Mouse (Mus musculus) lung, postnatal 0 days (tissue): Measurements from ENCODE around the gene Taf3. TPM values are rescaled to one million over a fixed set of nuclear protein-coding genes. Genes with fewer than 3 reads are reported as not detected.

Source experiments
- ATAC-seq: fragments of 200-750 bp; cut with Nextera tagmentation; 2 replicates; pipeline ENCODE4 v1.8.0; 2017; ENCODE audit warnings: moderate library complexity
- DNase-seq: peaks from one replicate; pipeline ENCODE4 v3.0.0-alpha.2; 2016; ENCODE audit warnings: low spot score
- H3K27ac ChIP-seq: fragments of 300-500 bp; sonication (generic); 2 replicates; pipeline ENCODE4 v1.5.1; 2014; ENCODE audit warnings: antibody characterized with exemption, mild to moderate bottlenecking, low read length, mixed read lengths
- H3K27me3 ChIP-seq: fragments of 300-500 bp; sonication (generic); replicated peaks from 2 replicates; pipeline ENCODE4 v1.6.1; 2014; ENCODE audit warnings: low read length, mixed read lengths; ENCODE audit not compliant: insufficient read depth
- H3K36me3 ChIP-seq: fragments of 300-500 bp; sonication (generic); 2 replicates; pipeline ENCODE4 v1.6.1; 2014; ENCODE audit warnings: low read length, mixed read lengths; ENCODE audit not compliant: insufficient read depth
- H3K4me1 ChIP-seq: fragments of 300-500 bp; sonication (generic); 2 replicates; pipeline ENCODE4 v1.6.1; 2014; ENCODE audit warnings: antibody characterized with exemption, low read depth, low read length, mixed read lengths; ENCODE audit not compliant: insufficient read depth
- H3K4me2 ChIP-seq: fragments of 300-500 bp; sonication (generic); replicated peaks from 2 replicates; pipeline ENCODE4 v1.6.1; 2014; ENCODE audit warnings: low read depth, mild to moderate bottlenecking, low read length, moderate library complexity, mixed read lengths
- H3K4me3 ChIP-seq: fragments of 300-500 bp; sonication (generic); 2 replicates; pipeline ENCODE4 v1.5.1; 2014; ENCODE audit warnings: low read depth, low read length
- H3K9ac ChIP-seq: fragments of 300-500 bp; sonication (generic); replicated peaks from 2 replicates; pipeline ENCODE4 v1.6.1; 2014; ENCODE audit warnings: low read depth, mild to moderate bottlenecking
- H3K9me3 ChIP-seq: fragments of 300-500 bp; sonication (generic); 2 replicates; pipeline ENCODE4 v1.6.1; 2016; ENCODE audit warnings: low read length, mixed read lengths
- CTCF ChIP-seq: IDR thresholded peaks from 2 replicates; pipeline ENCODE4 v1.5.1; 2016; ENCODE audit warnings: antibody characterized with exemption, mild to moderate bottlenecking
- EP300 ChIP-seq: IDR thresholded peaks from 2 replicates; pipeline ENCODE4 v1.6.1; 2016; ENCODE audit warnings: antibody characterized with exemption, mild to moderate bottlenecking, control low read depth
- WGBS: fragments of 180-500 bp; shearing (Covaris S2); extraction: QIAGEN DNeasy Blood & Tissue Kit; methylation state at CpG from one replicate; pipeline ENCODE4 v1.1.7; 2014; 5-methylcytosine and 5-hydroxymethylcytosine counted together
- polyA plus RNA-seq: library from polyadenylated mRNA; unstranded; fragments of >200 nt; fragmentation: Nextera tagmentation; extraction: Ambion mirVana; gene quantifications from 2 replicates; pipeline ENCODE4 v1.2.1, GENCODE M21; 2015

Gene Taf3
- polyA plus RNA-seq, 1 experiment from 2014 or later: 7.5 TPM

GRCm38 (mm10) chr2:10079745-10080309 lies 31.4 kb upstream of the Taf3 start:
- peak; percentile 61 for DNase-seq
- peak; percentile 59 for ATAC-seq
- peak overlapping the region; percentile 65 for H3K4me2 ChIP-seq
- no peaks in the 10 kb centered on the region for H3K9me3 ChIP-seq
- peaks cover 11% of the 10 kb centered on the region; the same call in 1 of the 2 replicates for H3K4me1 ChIP-seq
- WGBS: under 1% methylated on average over 28 of the region's 28 CpGs
- no peaks in the 10 kb centered on the region for H3K27me3 ChIP-seq
- H3K4me3 ChIP-seq: peak overlapping the region; percentile 79
- no peak for TF ChIP-seq EP300
- H3K36me3 ChIP-seq: no peaks in the 10 kb centered on the region
- peak overlapping the region; percentile 98 for H3K9ac ChIP-seq
- H3K27ac ChIP-seq: peak overlapping the region; percentile 88

- DNase-seq (no peak), ATAC-seq (no peak)
- no peaks in the 10 kb centered on the region for H3K36me3 ChIP-seq
- TF ChIP-seq CTCF: no peak
- TF ChIP-seq EP300: no peak
- no peak overlapping the region for H3K27ac ChIP-seq
- H3K4me2 ChIP-seq: no peak overlapping the region
- no peak overlapping the region for H3K9ac ChIP-seq
- peaks cover 11% of the 10 kb centered on the region; the same call in 1 of the 2 replicates for H3K4me1 ChIP-seq
- no peaks in the 10 kb centered on the region for H3K27me3 ChIP-seq
- no peaks in the 10 kb centered on the region for H3K9me3 ChIP-seq
- 64% methylated on average over 8 of the region's 8 CpGs for WGBS
- H3K4me3 ChIP-seq: no peak overlapping the region
Observed at GRCm38 (mm10) chr2:10076675-10077074, 28.3 kb upstream of the Taf3 start.

GRCm38 (mm10) chr2:10074470-10074869 lies 26.1 kb upstream of the Taf3 start:
- TF ChIP-seq CTCF (no peak), EP300 (no peak)
- Histone ChIP-seq H3K9ac (no peak overlapping the region), H3K27me3 (no peaks in the 10 kb centered on the region), H3K27ac (no peak overlapping the region), H3K36me3 (no peaks in the 10 kb centered on the region), H3K4me3 (no peak overlapping the region), H3K4me1 (peaks cover 8% of the 10 kb centered on the region; the same call in 1 of the 2 replicates), H3K4me2 (no peak overlapping the region), H3K9me3 (no peaks in the 10 kb centered on the region)
- ATAC-seq (no peak), DNase-seq (no peak)
- 66% methylated on average over 7 of the region's 7 CpGs for WGBS

GRCm38 (mm10) chr2:10071751-10072150 lies 23.4 kb upstream of the Taf3 start:
- Histone ChIP-seq H3K27ac (no peak overlapping the region), H3K4me1 (no peaks in the 10 kb centered on the region), H3K36me3 (peaks cover 8% of the 10 kb centered on the region), H3K27me3 (no peaks in the 10 kb centered on the region), H3K9me3 (no peaks in the 10 kb centered on the region), H3K9ac (no peak overlapping the region), H3K4me3 (no peak overlapping the region), H3K4me2 (no peak overlapping the region)
- ATAC-seq (no peak), DNase-seq (no peak)
- TF ChIP-seq CTCF (no peak), EP300 (no peak)
- WGBS: 85% methylated on average over 7 of the region's 7 CpGs

- Histone ChIP-seq H3K36me3 (peaks cover 39% of the 10 kb centered on the region), H3K27me3 (no peaks in the 10 kb centered on the region), H3K27ac (no peak overlapping the region), H3K9ac (no peak overlapping the region), H3K4me1 (no peaks in the 10 kb centered on the region), H3K4me3 (no peak overlapping the region), H3K4me2 (no peak overlapping the region), H3K9me3 (no peaks in the 10 kb centered on the region)
- DNase-seq: no peak
- TF ChIP-seq CTCF (no peak), EP300 (no peak)
- no peak for ATAC-seq
- WGBS: 85% methylated on average over 5 of the region's 5 CpGs
Observed at GRCm38 (mm10) chr2:10058836-10059235, 10.4 kb upstream of the Taf3 start.

GRCm38 (mm10) chr2:10051996-10052395 lies 3.6 kb upstream of the Taf3 start:
- H3K4me3 ChIP-seq: no peak overlapping the region
- no peak overlapping the region for H3K27ac ChIP-seq
- no peaks in the 10 kb centered on the region for H3K9me3 ChIP-seq
- peaks cover 13% of the 10 kb centered on the region for H3K36me3 ChIP-seq
- WGBS: 100% methylated on average over 1 of the region's 1 CpGs
- H3K4me2 ChIP-seq: no peak overlapping the region
- peaks cover 6% of the 10 kb centered on the region for H3K4me1 ChIP-seq
- no peak for TF ChIP-seq CTCF
- no peak for TF ChIP-seq EP300
- ATAC-seq (no peak), DNase-seq (no peak)
- no peak overlapping the region for H3K9ac ChIP-seq
- no peaks in the 10 kb centered on the region for H3K27me3 ChIP-seq

- DNase-seq (no peak), ATAC-seq (no peak)
- no peaks in the 10 kb centered on the region for H3K9me3 ChIP-seq
- H3K4me3 ChIP-seq: no peak overlapping the region
- no peaks in the 10 kb centered on the region for H3K27me3 ChIP-seq
- WGBS: 86% methylated on average over 3 of the region's 3 CpGs
- TF ChIP-seq CTCF (no peak), EP300 (no peak)
- H3K4me1 ChIP-seq: peaks cover 6% of the 10 kb centered on the region
- H3K9ac ChIP-seq: no peak overlapping the region
- H3K36me3 ChIP-seq: 0 out of 2 replicates have a peak, but pooled peaks cover 6% of the 10 kb centered on the region
- H3K27ac ChIP-seq: no peak overlapping the region
- H3K4me2 ChIP-seq: no peak overlapping the region
Observed at GRCm38 (mm10) chr2:10050878-10051277, 2.5 kb upstream of the Taf3 start.
